Mouse (Mus musculus) duodenum, adult 2 months (tissue): ENCODE measurements around the gene Olfr95. TPM values are rescaled to one million over a fixed set of nuclear protein-coding genes. Genes with fewer than 3 reads are reported as not detected.

Source experiments
- polyA plus RNA-seq: library from polyadenylated mRNA; depleted of rRNA; stranded (reverse); fragments of >200 nt; gene quantifications from 2 replicates; pipeline ENCODE4 v1.2.3, GENCODE M21; 2012; ENCODE audit warnings: low replicate concordance; rRNA removed

Olfr95 gene
- not detected in 2 replicates for polyA plus RNA-seq

GRCm38 (mm10) chr17:37213018-37213417 lies at the start of gene Olfr95:
Gene Olfr95, minus strand, starts transcription at chr17:37213118.

GRCm38 (mm10) chr17:37237230-37237629 lies 24.3 kb upstream of the Olfr95 start, which contains the start of gene Olfr97:
Gene Olfr97, minus strand, starts transcription at chr17:37237330.

DNA sequence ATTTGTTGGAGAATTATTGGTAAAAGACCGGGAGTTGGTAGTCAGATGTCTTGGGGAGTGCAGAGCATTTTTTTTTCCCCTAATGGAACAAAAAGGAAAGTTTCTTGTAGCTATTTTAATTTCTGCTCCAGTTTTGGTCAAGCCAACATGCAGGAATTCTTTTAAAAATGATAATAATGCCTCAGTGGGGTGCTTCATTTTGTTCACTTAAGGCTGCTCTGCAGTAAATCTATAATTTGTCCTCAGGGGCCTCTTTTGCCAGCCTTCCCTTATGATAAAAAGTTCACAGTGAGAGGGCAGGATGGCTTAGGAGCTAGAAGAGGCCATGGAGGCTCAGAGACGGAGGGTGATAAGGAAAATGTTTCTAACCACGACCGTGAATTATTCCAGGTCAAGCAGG lies 6.9 kb upstream of the Olfr95 start, which contains the start of gene Olfr96:
Gene Olfr96, plus strand, starts transcription at position 301 of the 400 bp plus-strand sequence.

DNA sequence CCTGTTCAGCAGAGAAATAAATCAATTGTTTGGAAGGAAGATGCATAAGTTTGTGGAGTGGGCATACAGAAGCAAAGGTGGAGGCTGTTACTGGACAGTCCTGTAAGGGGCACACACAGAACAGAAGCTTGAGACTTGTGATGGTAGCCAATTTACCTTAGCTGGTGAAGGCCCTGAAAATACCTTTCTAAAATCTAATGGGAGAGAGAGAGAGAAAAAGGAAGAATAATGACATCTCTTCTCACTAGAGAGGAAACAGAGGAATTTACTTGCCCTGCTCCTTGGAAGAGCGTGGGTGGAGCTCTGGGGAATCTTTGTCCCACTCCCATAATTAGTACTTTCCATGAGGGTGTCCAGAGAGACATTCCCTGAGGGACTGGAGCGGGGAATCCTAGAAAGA lies 12.0 kb downstream of the Olfr95 start, which contains the start of gene Olfr94:
Gene Olfr94, minus strand, starts transcription at position 101 of the 400 bp plus-strand sequence.

GRCm38 (mm10) chr17:37193656-37194055 lies 19.3 kb downstream of the Olfr95 start, which contains the start of gene Ubd:
Gene Ubd, plus strand, starts transcription at chr17:37193892.

GRCm38 (mm10) chr17:37161394-37161793 lies 51.5 kb downstream of the Olfr95 start, which contains the start of gene Olfr93:
Gene Olfr93, minus strand, starts transcription at chr17:37161494.

Other genes starting within 250 kb of the Olfr95 start
- not detected in 2 replicates for gene 2410137M14Rik, start 231.9 kb downstream of the Olfr95 start, polyA plus RNA-seq
- gene H2-M5, start 223.6 kb downstream of the Olfr95 start, polyA plus RNA-seq, result 0.19 TPM in 1 of 2 replicates, not detected in the other
- 0.64 and 1.1 TPM in 2 replicates for gene Zfp57, start 212.0 kb downstream of the Olfr95 start, polyA plus RNA-seq
- not detected in 2 replicates for gene Mog, start 189.7 kb downstream of the Olfr95 start, polyA plus RNA-seq
- 5.3 and 11.2 TPM in 2 replicates for gene Gabbr1, start 167.2 kb downstream of the Olfr95 start, polyA plus RNA-seq
- not detected in 2 replicates for gene Olfr90, start 124.6 kb downstream of the Olfr95 start, polyA plus RNA-seq
- gene Olfr91, start 114.8 kb downstream of the Olfr95 start, polyA plus RNA-seq, result not detected in 2 replicates
- not detected in 2 replicates for gene Olfr92, start 93.0 kb downstream of the Olfr95 start, polyA plus RNA-seq
- not detected in 2 replicates for gene Olfr93, start 51.6 kb downstream of the Olfr95 start, polyA plus RNA-seq
- gene Ubd, start 19.2 kb downstream of the Olfr95 start, polyA plus RNA-seq, result 0.11 TPM in 1 of 2 replicates, not detected in the other
- gene Olfr94, start 12.1 kb downstream of the Olfr95 start, polyA plus RNA-seq, result not detected in 2 replicates
- gene Olfr96, start 7.0 kb upstream of the Olfr95 start, polyA plus RNA-seq, result not detected in 2 replicates
- not detected in 2 replicates for gene Olfr97, start 24.2 kb upstream of the Olfr95 start, polyA plus RNA-seq
- gene Olfr98, start 50.6 kb upstream of the Olfr95 start, polyA plus RNA-seq, result not detected in 2 replicates
- gene H2-M3, start 57.1 kb upstream of the Olfr95 start, polyA plus RNA-seq, result 2.7 and 3.5 TPM in 2 replicates
- not detected in 2 replicates for gene Olfr99, start 70.3 kb upstream of the Olfr95 start, polyA plus RNA-seq
- gene Olfr101, start 91.2 kb upstream of the Olfr95 start, polyA plus RNA-seq, result not detected in 2 replicates
- not detected in 2 replicates for gene Olfr102, start 103.9 kb upstream of the Olfr95 start, polyA plus RNA-seq
- gene Olfr103, start 126.6 kb upstream of the Olfr95 start, polyA plus RNA-seq, result not detected in 2 replicates
- not detected in 2 replicates for gene Olfr104-ps, start 146.5 kb upstream of the Olfr95 start, polyA plus RNA-seq
- gene Olfr105-ps, start 165.9 kb upstream of the Olfr95 start, polyA plus RNA-seq, result not detected in 2 replicates
- gene Olfr106-ps, start 177.3 kb upstream of the Olfr95 start, polyA plus RNA-seq, result not detected in 2 replicates
- not detected in 2 replicates for gene Olfr107, start 186.1 kb upstream of the Olfr95 start, polyA plus RNA-seq
- not detected in 2 replicates for gene Olfr108, start 232.4 kb upstream of the Olfr95 start, polyA plus RNA-seq
- not detected in 2 replicates for gene Olfr109, start 245.8 kb upstream of the Olfr95 start, polyA plus RNA-seq